Mouse (Mus musculus): ENCODE measurements around the gene Usp10.

DNA sequence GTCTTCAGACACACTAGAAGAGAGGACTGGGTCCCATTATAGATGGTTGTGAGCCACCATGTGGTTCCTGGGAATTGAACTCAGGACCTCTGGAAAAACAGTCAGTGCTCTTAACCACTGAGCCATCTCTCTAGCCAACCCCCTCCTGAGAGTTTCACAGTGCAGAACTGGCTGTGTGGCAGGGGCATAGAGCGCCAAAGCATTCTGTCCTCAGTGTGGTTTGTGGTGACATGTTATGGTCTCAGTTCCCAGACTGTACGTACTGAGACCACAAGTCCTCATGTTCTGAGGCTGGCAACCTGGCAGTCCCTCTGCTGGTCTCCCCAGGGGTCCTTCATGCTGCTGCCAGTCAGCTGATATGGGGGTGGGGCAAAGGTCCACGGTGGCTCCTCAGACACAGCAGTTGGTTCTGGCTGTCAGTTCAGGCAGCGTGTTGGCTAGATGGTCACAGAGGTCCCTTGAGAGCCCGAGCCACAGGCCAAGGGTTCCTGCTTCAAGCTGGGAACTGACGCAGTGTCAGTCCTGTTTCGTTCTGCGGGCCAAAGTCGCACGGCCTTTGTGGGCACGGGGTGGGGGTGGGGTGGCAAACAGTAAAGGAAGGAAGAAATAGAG lies 68.7 kb downstream of the Usp10 start:
- TF ChIP-seq GATA1 (IDR thresholded peaks at IDR 0.05; ENCODE audit: low read length) = no peak
- no peak for TF ChIP-seq TAL1 (IDR thresholded peaks at IDR 0.05; ENCODE audit: low read length)
